Mouse (Mus musculus): ENCODE measurements around the gene Chmp2b. TPM values are rescaled to one million over a fixed set of nuclear protein-coding genes. Genes with fewer than 3 reads are reported as not detected.

Gene Chmp2b
- polyA plus RNA-seq, 1 experiment = not detected

DNA sequence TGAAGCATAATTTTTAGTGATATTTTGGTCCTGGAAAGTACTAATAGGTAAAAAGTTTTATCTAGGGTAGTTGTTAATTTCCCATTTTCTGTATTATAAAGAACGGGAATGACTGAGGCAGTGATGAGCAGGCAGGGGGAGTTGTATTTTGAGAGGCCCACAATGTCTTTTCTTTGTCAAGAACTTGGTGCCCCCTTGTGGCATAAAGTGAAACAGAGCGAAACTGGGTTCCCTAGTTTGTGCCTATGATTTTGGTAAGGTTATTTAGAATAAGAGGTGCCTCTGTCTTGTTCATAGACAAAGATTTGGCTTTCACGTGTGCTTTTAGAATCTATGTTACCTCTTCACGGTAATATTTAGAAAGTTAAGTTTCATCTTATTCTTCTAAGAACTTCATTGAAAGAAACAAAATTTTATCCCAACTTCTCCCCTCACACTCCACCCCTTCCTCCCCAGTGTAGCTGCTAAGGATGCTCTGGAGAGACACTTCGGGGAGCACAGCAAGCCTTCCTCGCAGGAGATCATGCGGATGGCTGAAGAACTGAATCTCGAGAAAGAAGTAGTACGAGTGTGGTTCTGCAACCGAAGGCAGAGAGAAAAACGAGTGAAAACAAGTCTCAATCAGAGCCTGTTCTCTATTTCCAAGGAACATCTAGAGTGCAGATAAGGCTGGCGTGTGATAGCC lies 29.1 kb downstream of the Chmp2b start:
- 28% methylated on average over 12 of the region's 12 CpGs for WGBS
- no peak overlapping the region for H3K4me3 ChIP-seq (ENCODE audit: insufficient read depth, low read depth, low read length)
- no peak overlapping the region for H3K27ac ChIP-seq (ENCODE audit: insufficient read depth, low read depth, low read length)
- TF ChIP-seq CTCF (IDR thresholded peaks at IDR 0.05; ENCODE audit: insufficient read depth, low read depth, low read length) = no peak
- TF ChIP-seq POLR2A (IDR thresholded peaks at IDR 0.05; ENCODE audit: insufficient read depth, low read depth, low read length) = no peak
- no peaks in the 10 kb centered on the region for H3K4me1 ChIP-seq (ENCODE audit: control insufficient read depth, insufficient read depth, low read length)

DNA sequence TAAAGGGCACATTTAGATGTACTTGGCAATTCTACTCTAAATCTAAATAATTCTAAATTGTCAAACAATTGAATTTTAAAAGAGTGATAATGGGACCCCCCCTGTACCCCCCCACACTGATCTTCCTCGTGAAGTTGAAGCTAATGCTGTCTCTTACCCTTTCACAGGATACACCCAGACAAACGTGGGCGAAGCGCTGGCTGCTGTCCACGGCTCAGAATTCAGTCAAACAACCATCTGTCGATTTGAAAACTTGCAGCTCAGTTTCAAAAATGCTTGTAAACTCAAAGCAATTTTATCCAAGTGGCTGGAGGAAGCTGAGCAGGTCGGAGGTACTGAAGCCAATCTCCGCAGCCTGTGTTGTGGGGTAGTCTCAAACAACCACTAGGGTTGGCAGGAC lies 30.9 kb downstream of the Chmp2b start:
- Histone ChIP-seq H3K4me3 (ENCODE audit: insufficient read depth, low read depth, low read length) (no peak overlapping the region), H3K27ac (ENCODE audit: insufficient read depth, low read depth, low read length) (no peak overlapping the region), H3K4me1 (ENCODE audit: control insufficient read depth, insufficient read depth, low read length) (no peaks in the 10 kb centered on the region)
- WGBS = 68% methylated on average over 8 of the region's 8 CpGs
- no peak for TF ChIP-seq CTCF (IDR thresholded peaks at IDR 0.05; ENCODE audit: insufficient read depth, low read depth, low read length)

DNA sequence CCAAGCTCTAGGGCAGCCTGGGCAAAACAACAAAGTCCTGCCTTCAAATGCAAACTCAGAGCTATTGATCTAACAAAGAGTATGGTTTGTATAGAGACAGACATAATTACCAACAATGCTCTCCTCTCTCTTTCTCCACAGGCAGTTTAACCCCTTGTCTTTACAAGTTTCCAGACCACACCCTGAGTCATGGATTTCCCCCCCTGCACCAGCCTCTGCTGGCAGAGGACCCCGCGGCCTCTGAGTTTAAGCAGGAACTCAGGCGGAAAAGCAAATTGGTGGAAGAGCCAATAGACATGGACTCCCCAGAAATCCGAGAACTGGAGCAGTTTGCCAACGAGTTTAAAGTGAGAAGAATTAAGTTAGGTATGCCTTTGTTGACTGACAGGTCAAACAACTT lies 32.9 kb downstream of the Chmp2b start:
- TF ChIP-seq POLR2A (IDR thresholded peaks at IDR 0.05; ENCODE audit: insufficient read depth, low read depth, low read length) (no peak), CTCF (IDR thresholded peaks at IDR 0.05; ENCODE audit: insufficient read depth, low read depth, low read length) (no peak)
- 34% methylated on average over 5 of the region's 5 CpGs for WGBS
- Histone ChIP-seq H3K27ac (ENCODE audit: insufficient read depth, low read depth, low read length) (no peak overlapping the region), H3K4me1 (ENCODE audit: control insufficient read depth, insufficient read depth, low read length) (no peaks in the 10 kb centered on the region), H3K4me3 (ENCODE audit: insufficient read depth, low read depth, low read length) (no peak overlapping the region)

DNA sequence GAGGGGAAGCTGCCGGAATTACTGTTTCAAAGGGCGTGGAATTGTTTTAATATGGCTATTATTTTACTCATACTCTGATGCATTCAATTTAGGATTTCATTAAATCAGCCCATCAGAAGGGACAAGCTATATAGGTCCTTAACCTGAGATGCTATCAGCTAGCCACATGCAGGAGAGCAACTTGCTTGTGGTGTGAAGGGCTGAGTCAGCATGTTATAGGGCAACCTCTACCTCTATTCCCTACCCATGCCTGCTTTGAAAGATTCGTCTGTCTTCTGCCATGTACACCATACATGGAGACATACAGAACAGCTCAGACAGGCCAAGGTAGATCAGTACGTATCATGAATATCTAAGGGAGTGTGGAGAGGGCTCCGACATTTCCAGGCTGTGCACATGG lies 35.8 kb downstream of the Chmp2b start:
- Histone ChIP-seq H3K4me1 (ENCODE audit: control insufficient read depth, insufficient read depth, low read length) (no peaks in the 10 kb centered on the region), H3K4me3 (ENCODE audit: insufficient read depth, low read depth, low read length) (no peak overlapping the region), H3K27ac (ENCODE audit: insufficient read depth, low read depth, low read length) (no peak overlapping the region)
- WGBS = 94% methylated on average over 5 of the region's 5 CpGs
- TF ChIP-seq POLR2A (IDR thresholded peaks at IDR 0.05; ENCODE audit: insufficient read depth, low read depth, low read length) (no peak), CTCF (IDR thresholded peaks at IDR 0.05; ENCODE audit: insufficient read depth, low read depth, low read length) (no peak)

DNA sequence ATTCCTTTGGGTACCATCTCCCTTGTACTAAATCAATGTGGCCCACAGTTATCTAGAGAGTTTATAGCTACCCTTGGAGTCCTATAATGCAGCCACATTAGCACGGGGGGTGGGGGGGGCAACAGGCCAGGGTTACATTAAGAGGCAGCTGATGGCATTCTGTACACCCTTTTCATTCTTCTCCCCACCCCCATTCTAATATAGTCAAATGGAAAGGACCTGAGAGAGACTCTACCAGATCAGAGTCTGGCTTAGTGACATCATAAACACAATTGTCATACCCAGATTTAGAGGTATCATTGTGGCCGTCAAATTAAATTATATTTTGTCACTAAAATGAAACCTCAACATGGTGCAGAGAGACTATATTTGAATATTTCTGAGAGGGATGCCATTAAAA lies 36.5 kb downstream of the Chmp2b start:
- H3K4me3 ChIP-seq (ENCODE audit: insufficient read depth, low read depth, low read length) = no peak overlapping the region
- H3K27ac ChIP-seq (ENCODE audit: insufficient read depth, low read depth, low read length) = no peak overlapping the region
- TF ChIP-seq CTCF (IDR thresholded peaks at IDR 0.05; ENCODE audit: insufficient read depth, low read depth, low read length) (no peak), POLR2A (IDR thresholded peaks at IDR 0.05; ENCODE audit: insufficient read depth, low read depth, low read length) (no peak)
- 95% methylated on average over 2 of the region's 2 CpGs for WGBS
- no peaks in the 10 kb centered on the region for H3K4me1 ChIP-seq (ENCODE audit: control insufficient read depth, insufficient read depth, low read length)

DNA sequence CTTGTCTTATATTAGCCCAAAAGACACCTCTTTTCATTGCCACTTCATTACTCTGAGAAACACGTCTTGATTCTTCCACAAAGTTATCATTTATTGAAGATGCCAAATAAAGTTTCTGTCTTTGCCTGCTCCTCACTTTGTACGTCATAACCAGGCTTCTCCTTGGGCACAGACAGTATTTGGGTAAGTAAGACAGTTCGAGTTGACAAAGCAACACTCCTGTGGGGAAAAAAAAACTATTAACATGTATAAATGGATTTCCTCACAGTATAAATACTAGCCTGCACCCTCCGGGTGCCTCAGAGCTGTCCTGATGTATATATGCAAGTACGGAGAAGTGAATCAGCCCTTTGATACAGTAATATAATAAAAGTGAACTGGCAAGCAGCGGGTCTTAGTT lies 42.3 kb downstream of the Chmp2b start, which contains the start of gene Pou1f1:
TSS of gene Pou1f1 (plus strand) at position 301 of the 400 bp plus-strand sequence.
- H3K27ac ChIP-seq (ENCODE audit: insufficient read depth, low read depth, low read length) = no peak within 1 kb of the TSS
- WGBS = 81% methylated on average over 6 of the region's 6 CpGs
- TF ChIP-seq POLR2A (IDR thresholded peaks at IDR 0.05; ENCODE audit: insufficient read depth, low read depth, low read length) (no peak), CTCF (IDR thresholded peaks at IDR 0.05; ENCODE audit: insufficient read depth, low read depth, low read length) (no peak)
- H3K4me3 ChIP-seq (ENCODE audit: insufficient read depth, low read depth, low read length) = no peak within 1 kb of the TSS
- H3K4me1 ChIP-seq (ENCODE audit: control insufficient read depth, insufficient read depth, low read length) = no peaks in the 10 kb centered on the region

DNA sequence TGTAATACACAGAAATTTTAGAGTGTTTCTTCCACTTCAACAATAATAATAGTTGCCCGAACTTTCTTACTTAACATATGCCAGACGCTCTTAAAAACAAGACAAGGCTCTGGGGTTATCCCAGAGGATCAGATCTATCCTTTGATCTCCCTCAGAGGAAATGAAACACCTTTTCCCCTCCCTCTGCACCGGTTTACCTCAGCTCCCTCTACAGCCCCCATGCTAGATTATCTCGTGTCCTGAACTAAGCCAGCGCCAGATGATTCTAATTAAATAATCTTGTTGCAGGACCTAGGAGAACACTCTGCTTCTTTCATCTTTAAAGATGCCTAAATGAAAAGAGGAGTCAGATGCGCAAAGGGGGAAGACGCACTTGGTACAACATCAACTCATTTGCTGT lies 48.3 kb downstream of the Chmp2b start:
- Histone ChIP-seq H3K4me3 (ENCODE audit: insufficient read depth, low read depth, low read length) (no peak overlapping the region), H3K4me1 (ENCODE audit: control insufficient read depth, insufficient read depth, low read length) (no peaks in the 10 kb centered on the region), H3K27ac (ENCODE audit: insufficient read depth, low read depth, low read length) (no peak overlapping the region)
- TF ChIP-seq POLR2A (IDR thresholded peaks at IDR 0.05; ENCODE audit: insufficient read depth, low read depth, low read length) (no peak), CTCF (IDR thresholded peaks at IDR 0.05; ENCODE audit: insufficient read depth, low read depth, low read length) (no peak)
- 78% methylated on average over 7 of the region's 7 CpGs for WGBS

DNA sequence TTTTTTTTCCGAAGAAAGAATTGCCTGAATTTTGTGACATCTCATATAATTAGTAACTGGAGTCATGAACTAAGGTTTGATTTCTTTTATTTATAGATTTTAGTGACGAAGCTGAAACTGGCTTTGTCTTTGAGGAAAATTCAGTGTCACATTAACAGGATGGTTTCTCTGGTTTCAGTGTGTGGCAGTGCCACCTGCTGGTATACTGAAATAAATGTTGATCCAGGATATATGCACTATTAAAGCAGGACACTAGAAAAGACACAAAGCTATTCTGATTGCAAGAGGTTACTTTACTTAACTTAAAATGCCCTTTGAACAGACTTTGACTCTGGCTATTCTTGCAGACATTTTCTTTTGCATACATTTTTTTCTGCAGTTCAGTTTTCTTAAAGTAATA lies 65.5 kb downstream of the Chmp2b start:
- H3K4me1 ChIP-seq (ENCODE audit: control insufficient read depth, insufficient read depth, low read length) = no peaks in the 10 kb centered on the region
- 26% methylated on average over 2 of the region's 2 CpGs for WGBS
- H3K27ac ChIP-seq (ENCODE audit: insufficient read depth, low read depth, low read length) = no peak overlapping the region
- no peak overlapping the region for H3K4me3 ChIP-seq (ENCODE audit: insufficient read depth, low read depth, low read length)
- TF ChIP-seq CTCF (IDR thresholded peaks at IDR 0.05; ENCODE audit: insufficient read depth, low read depth, low read length) = no peak
- no peak for TF ChIP-seq POLR2A (IDR thresholded peaks at IDR 0.05; ENCODE audit: insufficient read depth, low read depth, low read length)

DNA sequence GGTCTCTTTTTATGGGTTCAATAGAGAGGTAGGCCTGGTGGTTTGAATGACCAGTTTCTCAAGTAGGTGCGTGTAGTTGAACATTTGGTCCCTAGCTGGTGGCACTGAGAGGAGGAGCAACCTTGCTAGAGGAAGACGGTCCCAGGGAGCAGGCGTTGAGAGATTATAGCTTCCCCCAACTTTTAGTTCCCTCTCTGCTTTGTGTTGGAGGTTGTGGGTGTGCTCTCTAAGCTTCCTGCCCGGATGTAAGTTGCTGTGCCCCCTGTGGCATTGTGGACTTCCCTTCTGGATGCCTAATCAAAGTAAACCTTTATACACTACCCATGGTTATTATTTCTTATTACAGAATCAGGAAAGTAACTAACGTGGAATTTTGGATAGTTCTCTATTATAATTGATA lies 66.5 kb downstream of the Chmp2b start:
- 81% methylated on average over 5 of the region's 5 CpGs for WGBS
- TF ChIP-seq CTCF (IDR thresholded peaks at IDR 0.05; ENCODE audit: insufficient read depth, low read depth, low read length) (no peak), POLR2A (IDR thresholded peaks at IDR 0.05; ENCODE audit: insufficient read depth, low read depth, low read length) (no peak)
- no peak overlapping the region for H3K4me3 ChIP-seq (ENCODE audit: insufficient read depth, low read depth, low read length)
- no peak overlapping the region for H3K27ac ChIP-seq (ENCODE audit: insufficient read depth, low read depth, low read length)
- H3K4me1 ChIP-seq (ENCODE audit: control insufficient read depth, insufficient read depth, low read length) = no peaks in the 10 kb centered on the region

Other genes with a start within 250 kb of the Chmp2b start
- gene Pou1f1, start 42.2 kb downstream of the Chmp2b start, polyA plus RNA-seq (2012; ENCODE audit: insufficient read depth, insufficient read length, low replicate concordance, missing spikeins) = not detected in 2 replicates